Mouse (Mus musculus) olfactory bulb, adult 2 months (tissue): ENCODE results near the gene Ank3. TPM values are rescaled to one million over a fixed set of nuclear protein-coding genes. Genes with fewer than 3 reads are reported as not detected.
A peak's percentile ranks its signal among the peaks of the same experiment; 100 is the strongest.

Experiments
- H3K27ac ChIP-seq: fragments of 200-500 bp; 2 replicates; pipeline ENCODE4 v1.5.1; 2012; ENCODE audit warnings: low read depth, low read length; ENCODE audit not compliant: insufficient read depth
- H3K4me1 ChIP-seq: fragments of 200-500 bp; 2 replicates; pipeline ENCODE4 v1.6.1; 2012; ENCODE audit warnings: low read length; ENCODE audit not compliant: control insufficient read depth, insufficient read depth
- H3K4me3 ChIP-seq: fragments of 200-500 bp; 2 replicates; pipeline ENCODE4 v1.5.1; 2012; ENCODE audit warnings: mild to moderate bottlenecking, low read depth, low read length, moderate library complexity; ENCODE audit not compliant: insufficient read depth
- CTCF ChIP-seq: fragments of 200-500 bp; IDR thresholded peaks from 2 replicates; pipeline ENCODE4 v1.5.1; 2012; ENCODE audit warnings: low read depth, mild to moderate bottlenecking, low read length, moderate library complexity; ENCODE audit not compliant: insufficient read depth
- POLR2A ChIP-seq: fragments of 200-500 bp; IDR thresholded peaks from 2 replicates; pipeline ENCODE4 v1.6.1; 2012; ENCODE audit warnings: mild to moderate bottlenecking, low read depth, low read length, moderate library complexity; ENCODE audit not compliant: insufficient read depth
- WGBS: fragments of 180-500 bp; shearing (Covaris S2); methylation state at CpG from one replicate; pipeline ENCODE4 v1.1.7; 2018; 5-methylcytosine and 5-hydroxymethylcytosine counted together
- polyA plus RNA-seq: library from polyadenylated mRNA; stranded (reverse); fragments of >200 nt; gene quantifications from 2 replicates; pipeline ENCODE4 v1.2.4, GENCODE M21; 2012; ENCODE audit warnings: low replicate concordance; ENCODE audit not compliant: missing spikeins, insufficient read depth, insufficient read length

The Ank3 gene
- polyA plus RNA-seq, 1 experiment = 212 TPM

GRCm38 (mm10) chr10:69742528-69742927 is 344.0 kb downstream of the Ank3 start:
- TF ChIP-seq CTCF (no peak), POLR2A (no peak)
- peaks cover 31% of the 10 kb centered on the region for H3K4me1 ChIP-seq
- H3K27ac ChIP-seq = peak overlapping the region; percentile 61; the same call in 1 of the 2 replicates
- H3K4me3 ChIP-seq = no peak overlapping the region
- 66% methylated on average over 3 of the region's 3 CpGs for WGBS

- Histone ChIP-seq H3K27ac (no peak overlapping the region; the same call in 1 of the 2 replicates), H3K4me3 (no peak overlapping the region), H3K4me1 (peaks cover 33% of the 10 kb centered on the region)
- no peak for TF ChIP-seq CTCF
- 50% methylated on average over 8 of the region's 8 CpGs for WGBS
Measured at GRCm38 (mm10) chr10:69744181-69744580, 345.6 kb downstream of the Ank3 start.

- Histone ChIP-seq H3K27ac (peak overlapping the region; percentile 48), H3K4me3 (no peak overlapping the region), H3K4me1 (peaks cover 33% of the 10 kb centered on the region)
- no peak for TF ChIP-seq POLR2A
- no peak for TF ChIP-seq CTCF
- WGBS = 82% methylated on average over 5 of the region's 5 CpGs
Measured at GRCm38 (mm10) chr10:69744871-69745270, 346.3 kb downstream of the Ank3 start.

- Histone ChIP-seq H3K4me3 (no peak overlapping the region), H3K4me1 (peaks cover 29% of the 10 kb centered on the region), H3K27ac (peak overlapping the region; percentile 32; the same call in 1 of the 2 replicates)
- TF ChIP-seq POLR2A = no peak
- TF ChIP-seq CTCF = no peak
- 26% methylated on average over 8 of the region's 8 CpGs for WGBS
Measured at GRCm38 (mm10) chr10:69746322-69746721, 347.7 kb downstream of the Ank3 start.

- TF ChIP-seq POLR2A = no peak
- no peak for TF ChIP-seq CTCF
- Histone ChIP-seq H3K4me1 (peaks cover 31% of the 10 kb centered on the region), H3K27ac (peak overlapping the region; percentile 31; the same call in 1 of the 2 replicates), H3K4me3 (no peak overlapping the region)
- 33% methylated on average over 5 of the region's 5 CpGs for WGBS
Measured at GRCm38 (mm10) chr10:69746730-69747129, 348.2 kb downstream of the Ank3 start.

GRCm38 (mm10) chr10:69751416-69751815 is 352.8 kb downstream of the Ank3 start:
- Histone ChIP-seq H3K4me1 (peaks cover 14% of the 10 kb centered on the region), H3K27ac (no peak overlapping the region), H3K4me3 (no peak overlapping the region)
- WGBS = 44% methylated on average over 7 of the region's 7 CpGs
- no peak for TF ChIP-seq CTCF
- TF ChIP-seq POLR2A = no peak

GRCm38 (mm10) chr10:69753464-69753863 is 354.9 kb downstream of the Ank3 start:
- Histone ChIP-seq H3K27ac (no peak overlapping the region), H3K4me3 (no peak overlapping the region), H3K4me1 (peaks cover 6% of the 10 kb centered on the region; the same call in 1 of the 2 replicates)
- TF ChIP-seq POLR2A (no peak), CTCF (no peak)
- WGBS = 64% methylated on average over 11 of the region's 11 CpGs

GRCm38 (mm10) chr10:69756956-69757672 is 358.5 kb downstream of the Ank3 start:
- no peak overlapping the region for H3K4me3 ChIP-seq
- H3K4me1 ChIP-seq = peaks cover 14% of the 10 kb centered on the region
- TF ChIP-seq POLR2A (no peak), CTCF (no peak)
- 15% methylated on average over 4 of the region's 4 CpGs for WGBS
- H3K27ac ChIP-seq = peak overlapping the region; percentile 33

GRCm38 (mm10) chr10:69762977-69763376 is 364.4 kb downstream of the Ank3 start:
- H3K4me3 ChIP-seq = no peak overlapping the region
- WGBS = 36% methylated on average over 7 of the region's 7 CpGs
- H3K27ac ChIP-seq = no peak overlapping the region
- no peak for TF ChIP-seq POLR2A
- TF ChIP-seq CTCF = no peak
- H3K4me1 ChIP-seq = peaks cover 20% of the 10 kb centered on the region
